Mouse (Mus musculus): ENCODE results near the gene Smoc2.

GRCm38 (mm10) chr17:14295146-14295545 is 15.8 kb downstream of the Smoc2 start:
- TF ChIP-seq CTCF (conservative IDR thresholded peaks at IDR 0.05; ENCODE audit: insufficient read depth, insufficient read length, low read depth, low read length) (no peak), POLR2A (IDR thresholded peaks at IDR 0.05; ENCODE audit: low read depth, low read length) (no peak)
